Mouse (Mus musculus) urinary bladder, postnatal 25 days (tissue): ENCODE measurements at regions not wholly inside any gene's neighbourhood (a gene's known extent, or its start where the extent isn't known, plus 50 kb on each side); places are given as distances from the start of the nearest gene placed in this dataset.
A peak's percentile ranks its signal among the peaks of the same experiment; 100 is the strongest.

ENCODE experiments used
- DNase-seq: peaks from one replicate; pipeline ENCODE4 v3.0.0; 2022; ENCODE audit warnings: low spot score

GRCm38 (mm10) chr3:38397615-38397956 is 87.1 kb downstream of the Ankrd50 start:
- DNase-seq = no peak

GRCm38 (mm10) chr3:38396760-38397614 is 87.7 kb downstream of the Ankrd50 start:
- no peak for DNase-seq

- DNase-seq = no peak
Observed at GRCm38 (mm10) chr3:38394308-38394707, 90.3 kb downstream of the Ankrd50 start.

- no peak for DNase-seq
Observed at GRCm38 (mm10) chr3:38389647-38390046, 95.0 kb downstream of the Ankrd50 start.

GRCm38 (mm10) chr3:38388961-38389360 is 95.7 kb downstream of the Ankrd50 start:
- no peak for DNase-seq

- DNase-seq = no peak
Observed at GRCm38 (mm10) chr3:38382743-38383142, 101.9 kb downstream of the Ankrd50 start.

- DNase-seq = no peak
Observed at GRCm38 (mm10) chr3:38381623-38382022, 103.0 kb downstream of the Ankrd50 start.

GRCm38 (mm10) chr3:38373690-38374089 is 111.0 kb downstream of the Ankrd50 start:
- peak; percentile 8 for DNase-seq

- no peak for DNase-seq
Observed at GRCm38 (mm10) chr3:38371702-38372101, 112.9 kb downstream of the Ankrd50 start.

- DNase-seq = no peak
Observed at GRCm38 (mm10) chr3:38363888-38364287, 120.8 kb downstream of the Ankrd50 start.

GRCm38 (mm10) chr3:38361411-38361810 is 123.2 kb downstream of the Ankrd50 start:
- DNase-seq = no peak

- no peak for DNase-seq
Observed at GRCm38 (mm10) chr3:38360974-38361373, 123.7 kb downstream of the Ankrd50 start.

GRCm38 (mm10) chr3:38360421-38360921 is 124.2 kb downstream of the Ankrd50 start:
- no peak for DNase-seq

- DNase-seq = no peak
Observed at GRCm38 (mm10) chr3:38357905-38358491, 126.6 kb downstream of the Ankrd50 start.

GRCm38 (mm10) chr3:38344283-38344682 is 140.4 kb downstream of the Ankrd50 start:
- DNase-seq = no peak

GRCm38 (mm10) chr3:38341666-38342065 is 143.0 kb downstream of the Ankrd50 start:
- no peak for DNase-seq

GRCm38 (mm10) chr3:38333321-38333910 is 151.2 kb downstream of the Ankrd50 start:
- no peak for DNase-seq

- no peak for DNase-seq
Observed at GRCm38 (mm10) chr3:38331169-38331568, 153.5 kb downstream of the Ankrd50 start.

GRCm38 (mm10) chr3:38327286-38327685 is 157.4 kb downstream of the Ankrd50 start:
- no peak for DNase-seq

- DNase-seq = no peak
Observed at GRCm38 (mm10) chr3:38326211-38326610, 158.4 kb downstream of the Ankrd50 start.

- no peak for DNase-seq
Observed at GRCm38 (mm10) chr3:38324663-38325062, 160.0 kb downstream of the Ankrd50 start.

GRCm38 (mm10) chr3:38322426-38322825 is 162.2 kb downstream of the Ankrd50 start:
- peak; percentile 27 for DNase-seq

GRCm38 (mm10) chr3:38321620-38322019 is 163.0 kb downstream of the Ankrd50 start:
- DNase-seq = no peak
